Mouse (Mus musculus): ENCODE results near the gene H2al1f. TPM values are rescaled to one million over a fixed set of nuclear protein-coding genes. Genes with fewer than 3 reads are reported as not detected.

H2al1f gene
- total RNA-seq, 2 experiments from 2014 or later, result not detected

Other genes starting within 250 kb of the H2al1f start
- gene H2al1a, start 15.9 kb upstream of the H2al1f start, total RNA-seq (2021), result not detected
- not detected for gene H2al1b, start 12.7 kb upstream of the H2al1f start, total RNA-seq (2021)
- gene H2al1c, start 9.5 kb upstream of the H2al1f start, total RNA-seq (2021), result not detected
- gene H2al1d, start 6.3 kb upstream of the H2al1f start, total RNA-seq (2021), result not detected
- gene H2al1e, start 3.2 kb upstream of the H2al1f start, total RNA-seq (2021), result not detected
- not detected for gene H2al1g, start 3.1 kb downstream of the H2al1f start, total RNA-seq (2021)
- not detected for gene H2al1h, start 6.3 kb downstream of the H2al1f start, total RNA-seq (2021)
- gene H2al1i, start 9.5 kb downstream of the H2al1f start, total RNA-seq (2021), result not detected
- gene H2al1j, start 12.7 kb downstream of the H2al1f start, total RNA-seq (2021), result not detected

Data from heart, postnatal 36 days (tissue).